Mouse (Mus musculus) heart, postnatal 36 days (tissue): Measurements from ENCODE around the gene Als2cr12. TPM values are rescaled to one million over a fixed set of nuclear protein-coding genes. Genes with fewer than 3 reads are reported as not detected.
"Not testable (repeated sequence)": the region's sequence is repeated elsewhere in the genome, so short reads cannot be mapped to it uniquely, and the experiment has no call there.

Source experiments
- DNase-seq, 2 experiments: peaks; one replicate each; pipeline ENCODE4 v3.0.0; 2021 to 2022
- intact Hi-C: fragments of 180-260 bp; cut with DNase I; formaldehyde crosslinking; loops from one replicate; pipeline ENCODE4 v1.15.1; 2025
- total RNA-seq, 2 experiments: library from RNA; stranded (reverse); gene quantifications; 2 replicates each; pipeline ENCODE4 v1.2.3; 2021

The Als2cr12 gene
- total RNA-seq, 2 experiments from 2014 or later: not detected

- no peak for DNase-seq
- intact Hi-C loops: no loop called here
Measured at GRCm38 (mm10) chr1:58720090-58720489, 24.3 kb upstream of the Als2cr12 start.

- DNase-seq: no peak
- intact Hi-C loops: no loop called here
Measured at GRCm38 (mm10) chr1:58719356-58719945, 23.7 kb upstream of the Als2cr12 start.

GRCm38 (mm10) chr1:58717589-58718270 lies 21.9 kb upstream of the Als2cr12 start:
- intact Hi-C loops: no loop called here
- no peak for DNase-seq

GRCm38 (mm10) chr1:58716883-58717220 lies 21.1 kb upstream of the Als2cr12 start:
- intact Hi-C loops: no loop called here
- DNase-seq: no peak

GRCm38 (mm10) chr1:58716162-58716882 lies 20.5 kb upstream of the Als2cr12 start:
- intact Hi-C loops: no loop called here
- no peak for DNase-seq

GRCm38 (mm10) chr1:58715536-58715935 lies 19.7 kb upstream of the Als2cr12 start:
- intact Hi-C loops: no loop called here
- DNase-seq: no peak

GRCm38 (mm10) chr1:58714361-58714760 lies 18.6 kb upstream of the Als2cr12 start:
- no peak for DNase-seq
- intact Hi-C loops: loop anchor here (5.0 kb wide), 2 partner anchors 33 to 88 kb away; no protein-coding TSS in a partner anchor

- intact Hi-C loops: loop anchor here (2.0 to 5.0 kb wide), 3 partner anchors 33 to 88 kb away; no protein-coding TSS in a partner anchor
- DNase-seq: peak; percentile 80 to 81
Measured at GRCm38 (mm10) chr1:58713893-58714231, 18.1 kb upstream of the Als2cr12 start.

GRCm38 (mm10) chr1:58713081-58713892 lies 17.5 kb upstream of the Als2cr12 start:
- DNase-seq: peak; percentile 69 to 77
- intact Hi-C loops: loop anchor here (2.0 to 5.0 kb wide), 3 partner anchors 34 to 89 kb away; no protein-coding TSS in a partner anchor

GRCm38 (mm10) chr1:58712076-58713061 lies 16.6 kb upstream of the Als2cr12 start:
- intact Hi-C loops: loop anchor here (2.0 to 5.0 kb wide), 3 partner anchors 35 to 90 kb away; no protein-coding TSS in a partner anchor
- DNase-seq: peak; percentile 45 to 66

GRCm38 (mm10) chr1:58711365-58712016 lies 15.7 kb upstream of the Als2cr12 start, which contains the start of gene Cflar:
Gene Cflar (plus strand): TSS chr1:58711508.
- DNase-seq: peak; percentile 80 to 86
- intact Hi-C loops: loop anchor here (2.0 to 5.0 kb wide), 3 partner anchors 36 to 91 kb away; no protein-coding TSS in a partner anchor

GRCm38 (mm10) chr1:58710711-58711364 lies 15.0 kb upstream of the Als2cr12 start:
- intact Hi-C loops: loop anchor here (5.0 kb wide), 2 partner anchors 36 to 91 kb away; no protein-coding TSS in a partner anchor
- DNase-seq: no peak

- intact Hi-C loops: loop anchor here (5.0 kb wide), 2 partner anchors 37 to 92 kb away; no protein-coding TSS in a partner anchor
Measured at GRCm38 (mm10) chr1:58710043-58710442, 14.3 kb upstream of the Als2cr12 start.

GRCm38 (mm10) chr1:58700580-58701162 lies 4.9 kb upstream of the Als2cr12 start:
- intact Hi-C loops, DNase-seq: not testable (repeated sequence)

More at GRCm38 (mm10) chr1:58710043-58710442, 14.3 kb upstream of the Als2cr12 start:
- DNase-seq: not testable (repeated sequence)

- intact Hi-C loops: no loop called here
- no peak for DNase-seq
Measured at GRCm38 (mm10) chr1:58699988-58700387, 4.2 kb upstream of the Als2cr12 start.

GRCm38 (mm10) chr1:58698781-58699180 lies 3.0 kb upstream of the Als2cr12 start:
- intact Hi-C loops: no loop called here
- DNase-seq: no peak

GRCm38 (mm10) chr1:58697607-58698006 lies 1.8 kb upstream of the Als2cr12 start:
- peak in 1 of 2 experiments; percentile 8 for DNase-seq
- intact Hi-C loops: not testable (repeated sequence)

- no peak for DNase-seq
- intact Hi-C loops: no loop called here
Measured at GRCm38 (mm10) chr1:58693696-58694095, 2.1 kb downstream of the Als2cr12 start.
